Mouse (Mus musculus) activated CD4-positive, CD25-positive, alpha-beta regulatory T cell (primary cell): ENCODE data around the gene Vmn2r76. TPM values are rescaled to one million over a fixed set of nuclear protein-coding genes. Genes with fewer than 3 reads are reported as not detected.

Experiments
- polyA plus RNA-seq, 2 experiments: library from polyadenylated mRNA; unstranded; fragments of 100-300 nt; shearing (Covaris generic); gene quantifications; one replicate each; pipeline ENCODE4 v1.2.1; 2017

The Vmn2r76 gene
- polyA plus RNA-seq: under 1 TPM; 0.04 to 0.05 TPM

GRCm38 (mm10) chr7:86246208-86246607, at the start of gene Vmn2r76:
Gene Vmn2r76 (minus strand): TSS chr7:86246308.

DNA sequence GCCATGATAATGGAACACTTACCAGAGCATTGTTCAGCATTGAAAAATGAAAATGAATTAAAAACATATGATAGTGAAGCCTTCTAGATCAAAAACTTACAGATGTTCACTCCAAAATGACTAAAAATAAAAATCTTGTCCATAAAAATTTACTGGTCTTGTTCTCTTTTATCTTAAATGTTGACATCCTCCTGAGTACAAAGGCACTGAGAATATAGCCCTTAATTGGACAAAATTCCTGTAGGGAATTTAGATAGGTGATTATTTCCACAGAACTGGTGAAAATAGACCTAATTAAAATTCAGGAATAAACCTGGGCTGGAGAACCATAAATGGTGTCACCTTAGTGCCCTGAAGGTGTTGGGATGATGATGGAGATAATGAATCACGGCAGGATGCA, 31.0 kb upstream of the Vmn2r76 start, which contains the start of gene Olfr310:
Gene Olfr310 (minus strand): TSS at position 101 of the 400 bp plus-strand sequence.

DNA sequence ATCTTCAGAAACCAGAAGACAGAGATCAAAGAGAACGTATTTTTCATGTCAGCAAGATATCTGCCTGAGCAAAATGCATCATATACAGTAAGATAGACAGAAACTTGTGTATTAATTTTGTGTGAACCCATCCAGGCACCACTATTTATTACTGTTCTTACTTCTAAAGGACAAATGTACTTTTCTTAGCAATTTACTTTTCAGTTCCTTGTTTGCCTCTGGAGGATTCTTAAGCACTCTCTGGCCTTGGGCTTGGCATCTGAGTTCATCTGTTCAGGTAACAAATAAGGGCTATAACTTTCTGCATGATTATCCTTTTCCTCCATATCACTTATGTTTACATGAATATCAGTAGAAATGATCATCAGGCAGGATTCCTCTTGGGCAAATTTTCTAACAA, 74.4 kb downstream of the Vmn2r76 start, which contains the start of gene Vmn2r75:
Gene Vmn2r75 (minus strand): TSS at position 101 of the 400 bp plus-strand sequence.

Other genes starting within 250 kb of the Vmn2r76 start
- not detected for gene Vmn2r75, start 74.5 kb downstream of the Vmn2r76 start, polyA plus RNA-seq
- gene Olfr310, start 30.9 kb upstream of the Vmn2r76 start, polyA plus RNA-seq: under 1 TPM in 1 of 2 experiments, not detected in 1; 0.16 TPM
- not detected for gene Olfr309, start 67.4 kb upstream of the Vmn2r76 start, polyA plus RNA-seq
- under 1 TPM in 1 of 2 experiments, not detected in 1; 0.06 TPM for gene Olfr308, start 79.3 kb upstream of the Vmn2r76 start, polyA plus RNA-seq
- under 1 TPM; 0.06 to 0.07 TPM for gene Olfr307, start 91.3 kb upstream of the Vmn2r76 start, polyA plus RNA-seq
- gene Olfr305, start 120.6 kb upstream of the Vmn2r76 start, polyA plus RNA-seq: not detected
- not detected for gene Olfr304, start 140.3 kb upstream of the Vmn2r76 start, polyA plus RNA-seq
- gene Olfr303, start 151.5 kb upstream of the Vmn2r76 start, polyA plus RNA-seq: not detected
- not detected for gene Olfr301, start 157.5 kb upstream of the Vmn2r76 start, polyA plus RNA-seq
- not detected for gene Olfr299, start 213.6 kb upstream of the Vmn2r76 start, polyA plus RNA-seq
- not detected for gene Olfr298, start 246.2 kb upstream of the Vmn2r76 start, polyA plus RNA-seq